Mouse (Mus musculus) limb, embryonic 13.5 days (tissue): ENCODE measurements around the gene Coro2b. TPM values are rescaled to one million over a fixed set of nuclear protein-coding genes. Genes with fewer than 3 reads are reported as not detected.

Experiments
- ATAC-seq: fragments of 200-750 bp; cut with Nextera tagmentation; 2 replicates; pipeline ENCODE4 v1.8.0; 2017; ENCODE audit warnings: low read depth, moderate number of reproducible peaks, moderate TSS enrichment; ENCODE audit not compliant: low FRiP score
- H3K27ac ChIP-seq: fragments of 300-500 bp; sonication (generic); 2 replicates; pipeline ENCODE4 v1.5.1; 2015; ENCODE audit warnings: inconsistent platforms, mild to moderate bottlenecking, moderate library complexity
- H3K27me3 ChIP-seq: fragments of 300-500 bp; sonication (generic); 2 replicates; pipeline ENCODE4 v1.6.1; 2015; ENCODE audit warnings: mild to moderate bottlenecking, inconsistent platforms
- H3K36me3 ChIP-seq: fragments of 300-500 bp; sonication (generic); 2 replicates; pipeline ENCODE4 v1.6.1; 2015; ENCODE audit warnings: inconsistent platforms, mild to moderate bottlenecking, moderate library complexity
- H3K4me1 ChIP-seq: fragments of 300-500 bp; sonication (generic); 2 replicates; pipeline ENCODE4 v1.6.1; 2015; ENCODE audit warnings: inconsistent platforms
- H3K4me2 ChIP-seq: fragments of 300-500 bp; sonication (generic); replicated peaks from 2 replicates; pipeline ENCODE4 v1.6.1; 2015; ENCODE audit warnings: inconsistent platforms, mild to moderate bottlenecking, moderate library complexity
- H3K4me3 ChIP-seq: fragments of 300-500 bp; sonication (generic); 2 replicates; pipeline ENCODE4 v1.5.1; 2015; ENCODE audit warnings: moderate library complexity, mild to moderate bottlenecking, inconsistent platforms
- H3K9ac ChIP-seq: fragments of 300-500 bp; sonication (generic); 2 replicates; pipeline ENCODE4 v1.6.1; 2015; ENCODE audit warnings: mild to moderate bottlenecking, inconsistent platforms
- H3K9me3 ChIP-seq: fragments of 300-500 bp; sonication (generic); 2 replicates; pipeline ENCODE4 v1.6.1; 2016; ENCODE audit warnings: inconsistent platforms
- WGBS: fragments of 180-500 bp; shearing (Covaris S2); methylation state at CpG from one replicate; pipeline ENCODE4 v1.1.7; 2015; 5-methylcytosine and 5-hydroxymethylcytosine counted together
- polyA plus RNA-seq: library from polyadenylated mRNA; unstranded; fragments of >200 nt; fragmentation: Nextera tagmentation; extraction: Ambion mirVana; gene quantifications from 2 replicates; pipeline ENCODE4 v1.2.1, GENCODE M21; 2015

The Coro2b gene
- 8.5 and 9.1 TPM in 2 replicates for polyA plus RNA-seq

GRCm38 (mm10) chr9:62536655-62537631 is at the start of gene Coro2b:
Gene Coro2b, minus strand, starts transcription at chr9:62537044.
- WGBS, result 1% methylated on average over 74 of the region's 74 CpGs
- Histone ChIP-seq H3K4me1 (peaks cover 26% of the 10 kb centered on the region), H3K4me3 (peak within 1 kb of the TSS; percentile 74), H3K27ac (no peak within 1 kb of the TSS), H3K9me3 (no peaks in the 10 kb centered on the region), H3K36me3 (no peaks in the 10 kb centered on the region), H3K9ac (peak within 1 kb of the TSS; percentile 83), H3K4me2 (peak within 1 kb of the TSS; percentile 95), H3K27me3 (peaks cover 20% of the 10 kb centered on the region)
- peak; percentile 29; the same call in 1 of the 2 replicates for ATAC-seq

GRCm38 (mm10) chr9:62577558-62577957 is 40.7 kb upstream of the Coro2b start:
- H3K9ac ChIP-seq, result no peak overlapping the region
- no peaks in the 10 kb centered on the region for H3K36me3 ChIP-seq
- 42% methylated on average over 1 of the region's 1 CpGs for WGBS
- H3K27ac ChIP-seq, result no peak overlapping the region
- no peaks in the 10 kb centered on the region for H3K9me3 ChIP-seq
- H3K4me3 ChIP-seq, result no peak overlapping the region
- no peaks in the 10 kb centered on the region for H3K4me1 ChIP-seq
- ATAC-seq, result no peak
- no peak overlapping the region for H3K4me2 ChIP-seq
- H3K27me3 ChIP-seq, result no peaks in the 10 kb centered on the region

- Histone ChIP-seq H3K9me3 (peaks cover 15% of the 10 kb centered on the region), H3K27me3 (no peaks in the 10 kb centered on the region), H3K9ac (no peak overlapping the region), H3K4me2 (no peak overlapping the region), H3K4me3 (no peak overlapping the region), H3K36me3 (no peaks in the 10 kb centered on the region), H3K4me1 (no peaks in the 10 kb centered on the region), H3K27ac (no peak overlapping the region)
- ATAC-seq, result no peak
- WGBS, result 86% methylated on average over 6 of the region's 6 CpGs
Observed at GRCm38 (mm10) chr9:62569121-62569520, 32.3 kb upstream of the Coro2b start.

- Histone ChIP-seq H3K36me3 (no peaks in the 10 kb centered on the region), H3K4me1 (no peaks in the 10 kb centered on the region), H3K4me2 (no peak overlapping the region), H3K27ac (no peak overlapping the region), H3K9ac (no peak overlapping the region), H3K4me3 (no peak overlapping the region), H3K27me3 (no peaks in the 10 kb centered on the region), H3K9me3 (peaks cover 15% of the 10 kb centered on the region)
- 92% methylated on average over 1 of the region's 1 CpGs for WGBS
- no peak for ATAC-seq
Observed at GRCm38 (mm10) chr9:62567818-62568217, 31.0 kb upstream of the Coro2b start.

- no peak overlapping the region for H3K27ac ChIP-seq
Observed at GRCm38 (mm10) chr9:62562236-62562635, 25.4 kb upstream of the Coro2b start.

GRCm38 (mm10) chr9:62560432-62560831 is 23.6 kb upstream of the Coro2b start:
- H3K36me3 ChIP-seq, result no peaks in the 10 kb centered on the region
- no peak for ATAC-seq
- H3K27ac ChIP-seq, result no peak overlapping the region
- no peak overlapping the region for H3K4me2 ChIP-seq
- no peaks in the 10 kb centered on the region for H3K4me1 ChIP-seq
- H3K9me3 ChIP-seq, result peaks cover 4% of the 10 kb centered on the region
- no peak overlapping the region for H3K4me3 ChIP-seq
- WGBS, result 87% methylated on average over 4 of the region's 4 CpGs
- H3K27me3 ChIP-seq, result no peaks in the 10 kb centered on the region
- H3K9ac ChIP-seq, result no peak overlapping the region

More at GRCm38 (mm10) chr9:62562236-62562635, 25.4 kb upstream of the Coro2b start:
- no peak overlapping the region for H3K4me2 ChIP-seq
- H3K4me1 ChIP-seq, result no peaks in the 10 kb centered on the region
- 86% methylated on average over 6 of the region's 6 CpGs for WGBS
- H3K36me3 ChIP-seq, result no peaks in the 10 kb centered on the region
- no peak overlapping the region for H3K4me3 ChIP-seq
- ATAC-seq, result no peak
- peaks cover 10% of the 10 kb centered on the region for H3K9me3 ChIP-seq
- no peak overlapping the region for H3K9ac ChIP-seq
- no peaks in the 10 kb centered on the region for H3K27me3 ChIP-seq

- H3K9ac ChIP-seq, result no peak overlapping the region
- ATAC-seq, result no peak
- H3K4me2 ChIP-seq, result no peak overlapping the region
Observed at GRCm38 (mm10) chr9:62560006-62560405, 23.2 kb upstream of the Coro2b start.

GRCm38 (mm10) chr9:62559446-62559845 is 22.6 kb upstream of the Coro2b start:
- no peaks in the 10 kb centered on the region for H3K36me3 ChIP-seq
- H3K4me1 ChIP-seq, result peaks cover 4% of the 10 kb centered on the region
- H3K27ac ChIP-seq, result no peak overlapping the region
- H3K9ac ChIP-seq, result no peak overlapping the region
- no peak for ATAC-seq
- no peak overlapping the region for H3K4me3 ChIP-seq
- H3K9me3 ChIP-seq, result no peaks in the 10 kb centered on the region
- no peaks in the 10 kb centered on the region for H3K27me3 ChIP-seq
- 85% methylated on average over 3 of the region's 3 CpGs for WGBS
- H3K4me2 ChIP-seq, result no peak overlapping the region

More at GRCm38 (mm10) chr9:62560006-62560405, 23.2 kb upstream of the Coro2b start:
- Histone ChIP-seq H3K9me3 (no peaks in the 10 kb centered on the region), H3K4me1 (no peaks in the 10 kb centered on the region), H3K36me3 (no peaks in the 10 kb centered on the region), H3K4me3 (no peak overlapping the region), H3K27me3 (no peaks in the 10 kb centered on the region), H3K27ac (no peak overlapping the region)
- 76% methylated on average over 5 of the region's 5 CpGs for WGBS

GRCm38 (mm10) chr9:62558058-62558457 is 21.2 kb upstream of the Coro2b start:
- ATAC-seq, result no peak
- no peaks in the 10 kb centered on the region for H3K36me3 ChIP-seq
- WGBS, result 90% methylated on average over 8 of the region's 8 CpGs

GRCm38 (mm10) chr9:62556748-62557147 is 19.9 kb upstream of the Coro2b start:
- H3K27me3 ChIP-seq, result no peaks in the 10 kb centered on the region
- H3K9ac ChIP-seq, result no peak overlapping the region
- H3K36me3 ChIP-seq, result no peaks in the 10 kb centered on the region
- H3K9me3 ChIP-seq, result no peaks in the 10 kb centered on the region
- 90% methylated on average over 6 of the region's 6 CpGs for WGBS
- no peak overlapping the region for H3K4me2 ChIP-seq
- H3K4me3 ChIP-seq, result no peak overlapping the region
- no peak overlapping the region for H3K27ac ChIP-seq
- peaks cover 5% of the 10 kb centered on the region for H3K4me1 ChIP-seq
- ATAC-seq, result no peak

More at GRCm38 (mm10) chr9:62558058-62558457, 21.2 kb upstream of the Coro2b start:
- Histone ChIP-seq H3K27me3 (no peaks in the 10 kb centered on the region), H3K9me3 (no peaks in the 10 kb centered on the region), H3K4me3 (no peak overlapping the region), H3K27ac (no peak overlapping the region), H3K4me1 (peaks cover 5% of the 10 kb centered on the region), H3K4me2 (no peak overlapping the region), H3K9ac (no peak overlapping the region)

GRCm38 (mm10) chr9:62555258-62555856 is 18.5 kb upstream of the Coro2b start:
- Histone ChIP-seq H3K4me3 (no peak overlapping the region), H3K27ac (no peak overlapping the region), H3K9me3 (no peaks in the 10 kb centered on the region), H3K27me3 (no peaks in the 10 kb centered on the region), H3K4me2 (no peak overlapping the region), H3K36me3 (no peaks in the 10 kb centered on the region), H3K4me1 (peaks cover 5% of the 10 kb centered on the region), H3K9ac (no peak overlapping the region)
- no peak for ATAC-seq
- 71% methylated on average over 5 of the region's 5 CpGs for WGBS

- WGBS, result 50% methylated on average over 3 of the region's 3 CpGs
- no peak overlapping the region; the same call in 1 of the 2 replicates for H3K9ac ChIP-seq
- H3K4me2 ChIP-seq, result no peak overlapping the region
- H3K36me3 ChIP-seq, result no peaks in the 10 kb centered on the region
- no peak overlapping the region for H3K4me3 ChIP-seq
- no peaks in the 10 kb centered on the region for H3K9me3 ChIP-seq
- ATAC-seq, result no peak
- no peak overlapping the region for H3K27ac ChIP-seq
- H3K4me1 ChIP-seq, result peaks cover 5% of the 10 kb centered on the region
- no peaks in the 10 kb centered on the region for H3K27me3 ChIP-seq
Observed at GRCm38 (mm10) chr9:62554606-62555005, 17.8 kb upstream of the Coro2b start.
